Mouse (Mus musculus) cerebellum, adult 2 months (tissue): ENCODE measurements around the gene Top3b. TPM values are rescaled to one million over a fixed set of nuclear protein-coding genes. Genes with fewer than 3 reads are reported as not detected.

Experiments used
- DNase-seq, 2 experiments: peaks; one replicate each; pipeline ENCODE4 v3.0.0; 2021
- H3K27ac ChIP-seq: fragments of 200-500 bp; 2 replicates; pipeline ENCODE4 v1.5.1; 2012; ENCODE audit warnings: low read length, control low read depth, inconsistent platforms; ENCODE audit not compliant: insufficient read depth
- H3K27me3 ChIP-seq: fragments of 200-500 bp; 2 replicates; pipeline ENCODE4 v1.6.1; 2012; ENCODE audit warnings: inconsistent platforms, mild to moderate bottlenecking, low read length, moderate library complexity; ENCODE audit not compliant: control insufficient read depth, insufficient read depth
- H3K4me1 ChIP-seq: fragments of 200-500 bp; 2 replicates; pipeline ENCODE4 v1.6.1; 2011; ENCODE audit warnings: low read length; ENCODE audit not compliant: control insufficient read depth, insufficient read depth
- H3K4me3 ChIP-seq: fragments of 200-500 bp; replicated peaks from 2 replicates; pipeline ENCODE3; 2011; ENCODE audit warnings: mild to moderate bottlenecking, low read depth, low read length, control low read depth; ENCODE audit not compliant: insufficient read depth
- CTCF ChIP-seq: fragments of 200-500 bp; IDR thresholded peaks from 2 replicates; pipeline ENCODE4 v1.5.1; 2011; ENCODE audit warnings: low read depth, mild to moderate bottlenecking, control low read depth, low read length, moderate library complexity, borderline replicate concordance; ENCODE audit not compliant: insufficient read depth
- POLR2A ChIP-seq: fragments of 200-500 bp; IDR thresholded peaks from 2 replicates; pipeline ENCODE4 v1.6.1; 2011; ENCODE audit warnings: low read length, control low read depth, borderline replicate concordance; ENCODE audit not compliant: insufficient read depth
- WGBS: fragments of 180-500 bp; shearing (Covaris S2); methylation state at CpG from one replicate; pipeline ENCODE4 v1.1.7; 2018; 5-methylcytosine and 5-hydroxymethylcytosine counted together
- polyA plus RNA-seq: library from polyadenylated mRNA; depleted of rRNA; stranded (reverse); fragments of >200 nt; gene quantifications from 2 replicates; pipeline ENCODE4 v1.2.3, GENCODE M21; 2012; rRNA removed

Gene Top3b
- polyA plus RNA-seq = 102 and 114 TPM in 2 replicates

- Histone ChIP-seq H3K4me3 (peak within 1 kb of the TSS; percentile 72), H3K27ac (peak within 1 kb of the TSS; percentile 17), H3K27me3 (no peaks in the 10 kb centered on the region), H3K4me1 (no peaks in the 10 kb centered on the region; the same call in 1 of the 2 replicates)
- no peak for TF ChIP-seq CTCF
- TF ChIP-seq POLR2A = peak; percentile 72
- DNase-seq = peak; percentile 89 to 90
- WGBS = under 1% methylated on average over 49 of the region's 49 CpGs
Observed at GRCm38 (mm10) chr16:16870617-16871331, at the start of gene Top3b, which contains the start of gene Vpreb1. TSS of gene Top3b (plus strand) at chr16:16870736. TSS of gene Vpreb1 (minus strand) at chr16:16870843.

GRCm38 (mm10) chr16:16825476-16825875 is 45.1 kb upstream of the Top3b start:
- Histone ChIP-seq H3K27me3 (no peaks in the 10 kb centered on the region), H3K27ac (no peak overlapping the region), H3K4me1 (peaks cover 4% of the 10 kb centered on the region; the same call in 1 of the 2 replicates), H3K4me3 (no peak overlapping the region)
- TF ChIP-seq POLR2A (no peak), CTCF (no peak)
- DNase-seq = no peak
- 34% methylated on average over 5 of the region's 5 CpGs for whole genome bisulfite sequencing

- no peak for DNase-seq
- WGBS = 51% methylated on average over 2 of the region's 2 CpGs
- Histone ChIP-seq H3K4me1 (peaks cover 4% of the 10 kb centered on the region; the same call in 1 of the 2 replicates), H3K27me3 (no peaks in the 10 kb centered on the region), H3K4me3 (no peak overlapping the region), H3K27ac (no peak overlapping the region)
- TF ChIP-seq POLR2A = no peak
- TF ChIP-seq CTCF = no peak
Observed at GRCm38 (mm10) chr16:16826223-16826622, 44.3 kb upstream of the Top3b start.

GRCm38 (mm10) chr16:16828757-16829615 is 41.5 kb upstream of the Top3b start, which contains the start of gene Spag6l:
TSS of gene Spag6l (minus strand) at chr16:16829456.
- peak; percentile 3 to 12 for DNase-seq
- Histone ChIP-seq H3K27ac (no peak within 1 kb of the TSS), H3K4me1 (peaks cover 4% of the 10 kb centered on the region; the same call in 1 of the 2 replicates), H3K27me3 (no peaks in the 10 kb centered on the region), H3K4me3 (peak within 1 kb of the TSS; percentile 57)
- TF ChIP-seq CTCF = peak; percentile 44; the same call in 1 of the 2 replicates
- TF ChIP-seq POLR2A = no peak
- WGBS = 5% methylated on average over 33 of the region's 33 CpGs

GRCm38 (mm10) chr16:16829671-16830070 is 40.9 kb upstream of the Top3b start:
- no peak for DNase-seq
- 91% methylated on average over 3 of the region's 3 CpGs for WGBS
- H3K27me3 ChIP-seq = no peaks in the 10 kb centered on the region
- H3K4me1 ChIP-seq = peaks cover 4% of the 10 kb centered on the region; the same call in 1 of the 2 replicates
- H3K4me3 ChIP-seq = no peak overlapping the region
- no peak overlapping the region for H3K27ac ChIP-seq
- TF ChIP-seq POLR2A = no peak
- TF ChIP-seq CTCF = no peak

- no peaks in the 10 kb centered on the region for H3K27me3 ChIP-seq
- no peak overlapping the region for H3K27ac ChIP-seq
- TF ChIP-seq POLR2A (no peak), CTCF (no peak)
- H3K4me3 ChIP-seq = no peak overlapping the region
- no peak for DNase-seq
- H3K4me1 ChIP-seq = no peaks in the 10 kb centered on the region
Observed at GRCm38 (mm10) chr16:16849196-16849595, 21.3 kb upstream of the Top3b start.

GRCm38 (mm10) chr16:16852411-16852810 is 18.1 kb upstream of the Top3b start:
- 78% methylated on average over 3 of the region's 3 CpGs for WGBS
- TF ChIP-seq POLR2A (no peak), CTCF (no peak)
- no peak overlapping the region for H3K4me3 ChIP-seq
- H3K27me3 ChIP-seq = no peaks in the 10 kb centered on the region
- no peak overlapping the region for H3K27ac ChIP-seq
- H3K4me1 ChIP-seq = no peaks in the 10 kb centered on the region
- DNase-seq = no peak
